Mouse (Mus musculus) MEL (cell line): ENCODE data around the gene Mrpl14.

Experiments
- CTCF ChIP-seq, 3 experiments: IDR thresholded peaks in 2 of 3; conservative IDR thresholded peaks in 1 of 3; 2 replicates each; pipeline ENCODE4 v1.5.1; 2011 to 2012; ENCODE audit warnings: low read length in 3 of 3, low read depth in 2 of 3, mild to moderate bottlenecking in 2 of 3, improper control_type of control experiment in 1 of 3, inconsistent platforms in 1 of 3, mixed read lengths in 1 of 3, moderate library complexity in 1 of 3; ENCODE audit not compliant: control insufficient read depth in 1 of 3, insufficient read depth in 1 of 3, poor library complexity in 1 of 3, severe bottlenecking in 1 of 3
- E2F4 ChIP-seq: IDR thresholded peaks from 2 replicates; pipeline ENCODE4 v1.6.1; 2011; ENCODE audit warnings: low read depth, low read length, improper control_type of control experiment, borderline replicate concordance
- ELF1 ChIP-seq: IDR thresholded peaks from 2 replicates; pipeline ENCODE4 v1.6.1; 2014; ENCODE audit warnings: low read depth, mild to moderate bottlenecking, inconsistent platforms, low read length, improper control_type of control experiment, moderate library complexity
- EP300 ChIP-seq, 2 experiments: IDR thresholded peaks; 2 replicates each; pipeline ENCODE4 v1.6.1; 2011; ENCODE audit warnings: improper control_type of control experiment in 2 of 2, low read length in 2 of 2, low read depth in 1 of 2, mild to moderate bottlenecking in 1 of 2
- GATA1 ChIP-seq: IDR thresholded peaks from 2 replicates; pipeline ENCODE4 v1.6.1; 2011; ENCODE audit warnings: low read depth, low read length, improper control_type of control experiment
- JUND ChIP-seq: IDR thresholded peaks from 2 replicates; pipeline ENCODE4 v1.6.1; 2011; ENCODE audit warnings: low read depth, mild to moderate bottlenecking, improper control_type of control experiment, low read length
- MAX ChIP-seq: IDR thresholded peaks from 2 replicates; pipeline ENCODE4 v1.6.1; 2011; ENCODE audit warnings: low read length, improper control_type of control experiment
- NELFE ChIP-seq: IDR thresholded peaks from 2 replicates; pipeline ENCODE4 v1.6.1; 2011; ENCODE audit warnings: low read depth, low read length, improper control_type of control experiment
- NRF1 ChIP-seq: IDR thresholded peaks from 2 replicates; pipeline ENCODE4 v1.6.1; 2014; ENCODE audit warnings: low read depth, mild to moderate bottlenecking, inconsistent platforms, low read length, improper control_type of control experiment, moderate library complexity; ENCODE audit not compliant: poor library complexity, insufficient read depth, severe bottlenecking
- POLR2A ChIP-seq, 2 experiments: IDR thresholded peaks; 2 replicates each; pipeline ENCODE4 v1.6.1; 2011 to 2012; ENCODE audit warnings: low read length in 2 of 2, mild to moderate bottlenecking in 2 of 2, control low read depth in 1 of 2, improper control_type of control experiment in 1 of 2, low read depth in 1 of 2, moderate library complexity in 1 of 2; ENCODE audit not compliant: control insufficient read depth in 1 of 2, insufficient read depth in 1 of 2, poor library complexity in 1 of 2
- RAD21 ChIP-seq: IDR thresholded peaks from 2 replicates; pipeline ENCODE4 v1.6.1; 2011; ENCODE audit warnings: mild to moderate bottlenecking, low read depth, low read length, improper control_type of control experiment
- UBTF ChIP-seq: IDR thresholded peaks from 2 replicates; pipeline ENCODE4 v1.6.1; 2012; ENCODE audit warnings: low read depth, mild to moderate bottlenecking, inconsistent platforms, low read length, improper control_type of control experiment, moderate library complexity, borderline replicate concordance; ENCODE audit not compliant: insufficient read depth
- ZNF384 ChIP-seq: IDR thresholded peaks from 2 replicates; pipeline ENCODE4 v1.6.1; 2012; ENCODE audit warnings: low read depth, mild to moderate bottlenecking, inconsistent platforms, low read length, improper control_type of control experiment

- TF ChIP-seq EP300 (IDR thresholded peaks at IDR 0.05; ENCODE audit: low read depth in 1 of 2, low read length in 2 of 2) (no peak), POLR2A (IDR thresholded peaks at IDR 0.05; ENCODE audit: control insufficient read depth in 1 of 2, insufficient read depth in 1 of 2, low read depth in 1 of 2, low read length in 2 of 2, poor library complexity in 1 of 2) (no peak), CTCF (IDR thresholded peaks at IDR 0.05 in 2 of 3, conservative IDR thresholded peaks at IDR 0.05 in 1 of 3; ENCODE audit: control insufficient read depth in 1 of 3, insufficient read depth in 1 of 3, low read depth in 2 of 3, low read length in 3 of 3, poor library complexity in 1 of 3, severe bottlenecking in 1 of 3) (no peak), NELFE (no peak), ZNF384 (no peak), UBTF (no peak), MAX (no peak), E2F4 (no peak), ELF1 (no peak), NRF1 (no peak), JUND (no peak), RAD21 (no peak), GATA1 (no peak)
Observed at GRCm38 (mm10) chr17:45701236-45701591, 15.1 kb downstream of the Mrpl14 start.
